Mouse (Mus musculus): Measurements from ENCODE around the gene Grap2. TPM values are rescaled to one million over a fixed set of nuclear protein-coding genes. Genes with fewer than 3 reads are reported as not detected.

The Grap2 gene
- total and polyA plus RNA-seq, 2 experiments from 2014 or later = not detected

- DNase-seq (no peak), ATAC-seq (no peak)
- Histone ChIP-seq H3K27me3 (ENCODE audit: insufficient read depth, low read length) (no peaks in the 10 kb centered on the region), H3K4me3 (ENCODE audit: low read depth, low read length) (no peak overlapping the region), H3K4me2 (ENCODE audit: low read depth) (no peak overlapping the region), H3K4me1 (ENCODE audit: insufficient read depth) (no peaks in the 10 kb centered on the region), H3K27ac (ENCODE audit: low read depth, low read length) (no peak overlapping the region), H3K9me3 (ENCODE audit: low read length) (no peaks in the 10 kb centered on the region), H3K36me3 (ENCODE audit: insufficient read depth) (no peaks in the 10 kb centered on the region), H3K9ac (no peak overlapping the region)
- 76% methylated on average over 20 of the region's 20 CpGs for WGBS
- TF ChIP-seq CTCF (IDR thresholded peaks at IDR 0.05; ENCODE audit: low read depth) = no peak
Measured at GRCm38 (mm10) chr15:80582581-80583495, 10.4 kb downstream of the Grap2 start.

- Histone ChIP-seq H3K27ac (ENCODE audit: low read depth, low read length) (no peak overlapping the region), H3K4me3 (ENCODE audit: low read depth, low read length) (no peak overlapping the region), H3K9ac (no peak overlapping the region), H3K27me3 (ENCODE audit: insufficient read depth, low read length) (no peaks in the 10 kb centered on the region), H3K9me3 (ENCODE audit: low read length) (no peaks in the 10 kb centered on the region), H3K4me2 (ENCODE audit: low read depth) (no peak overlapping the region), H3K36me3 (ENCODE audit: insufficient read depth) (no peaks in the 10 kb centered on the region), H3K4me1 (ENCODE audit: insufficient read depth) (no peaks in the 10 kb centered on the region)
- WGBS = 18% methylated on average over 4 of the region's 4 CpGs
- DNase-seq (no peak), ATAC-seq (no peak)
- no peak for TF ChIP-seq CTCF (IDR thresholded peaks at IDR 0.05; ENCODE audit: low read depth)
Measured at GRCm38 (mm10) chr15:80586296-80586695, 13.9 kb downstream of the Grap2 start.

- H3K36me3 ChIP-seq (ENCODE audit: insufficient read depth) = no peaks in the 10 kb centered on the region
- no peaks in the 10 kb centered on the region for H3K9me3 ChIP-seq (ENCODE audit: low read length)
- no peak overlapping the region for H3K27ac ChIP-seq (ENCODE audit: low read depth, low read length)
- H3K4me1 ChIP-seq (ENCODE audit: insufficient read depth) = no peaks in the 10 kb centered on the region
- WGBS = 92% methylated on average over 5 of the region's 5 CpGs
- H3K4me3 ChIP-seq (ENCODE audit: low read depth, low read length) = no peak overlapping the region
- H3K4me2 ChIP-seq (ENCODE audit: low read depth) = no peak overlapping the region
- no peaks in the 10 kb centered on the region for H3K27me3 ChIP-seq (ENCODE audit: insufficient read depth, low read length)
- no peak for TF ChIP-seq CTCF (IDR thresholded peaks at IDR 0.05; ENCODE audit: low read depth)
- DNase-seq (no peak), ATAC-seq (no peak)
- no peak overlapping the region for H3K9ac ChIP-seq
Measured at GRCm38 (mm10) chr15:80590641-80591040, 18.2 kb downstream of the Grap2 start.

GRCm38 (mm10) chr15:80592737-80593136, 20.3 kb downstream of the Grap2 start:
- WGBS = 81% methylated on average over 6 of the region's 6 CpGs
- no peaks in the 10 kb centered on the region for H3K9me3 ChIP-seq (ENCODE audit: low read length)
- no peaks in the 10 kb centered on the region for H3K36me3 ChIP-seq (ENCODE audit: insufficient read depth)
- no peaks in the 10 kb centered on the region for H3K4me1 ChIP-seq (ENCODE audit: insufficient read depth)
- H3K27me3 ChIP-seq (ENCODE audit: insufficient read depth, low read length) = no peaks in the 10 kb centered on the region
- no peak overlapping the region for H3K4me3 ChIP-seq (ENCODE audit: low read depth, low read length)
- DNase-seq (no peak), ATAC-seq (no peak)
- no peak overlapping the region for H3K27ac ChIP-seq (ENCODE audit: low read depth, low read length)
- H3K4me2 ChIP-seq (ENCODE audit: low read depth) = no peak overlapping the region
- no peak for TF ChIP-seq CTCF (IDR thresholded peaks at IDR 0.05; ENCODE audit: low read depth)
- no peak overlapping the region for H3K9ac ChIP-seq

GRCm38 (mm10) chr15:80593877-80594276, 21.5 kb downstream of the Grap2 start:
- Histone ChIP-seq H3K27ac (ENCODE audit: low read depth, low read length) (no peak overlapping the region), H3K27me3 (ENCODE audit: insufficient read depth, low read length) (no peaks in the 10 kb centered on the region), H3K4me3 (ENCODE audit: low read depth, low read length) (no peak overlapping the region), H3K4me1 (ENCODE audit: insufficient read depth) (no peaks in the 10 kb centered on the region), H3K9ac (no peak overlapping the region), H3K9me3 (ENCODE audit: low read length) (no peaks in the 10 kb centered on the region), H3K36me3 (ENCODE audit: insufficient read depth) (no peaks in the 10 kb centered on the region), H3K4me2 (ENCODE audit: low read depth) (no peak overlapping the region)
- 72% methylated on average over 5 of the region's 5 CpGs for WGBS
- DNase-seq (no peak), ATAC-seq (no peak)
- TF ChIP-seq CTCF (IDR thresholded peaks at IDR 0.05; ENCODE audit: low read depth) = no peak

GRCm38 (mm10) chr15:80598750-80599149, 26.4 kb downstream of the Grap2 start:
- Histone ChIP-seq H3K4me3 (ENCODE audit: low read depth, low read length) (no peak overlapping the region), H3K4me1 (ENCODE audit: insufficient read depth) (no peaks in the 10 kb centered on the region), H3K36me3 (ENCODE audit: insufficient read depth) (no peaks in the 10 kb centered on the region), H3K27me3 (ENCODE audit: insufficient read depth, low read length) (no peaks in the 10 kb centered on the region), H3K4me2 (ENCODE audit: low read depth) (no peak overlapping the region), H3K27ac (ENCODE audit: low read depth, low read length) (no peak overlapping the region), H3K9me3 (ENCODE audit: low read length) (no peaks in the 10 kb centered on the region), H3K9ac (no peak overlapping the region)
- TF ChIP-seq CTCF (IDR thresholded peaks at IDR 0.05; ENCODE audit: low read depth) = no peak
- ATAC-seq = no peak
- 66% methylated on average over 12 of the region's 12 CpGs for WGBS
- no peak for DNase-seq

- Histone ChIP-seq H3K27me3 (ENCODE audit: insufficient read depth, low read length) (no peaks in the 10 kb centered on the region), H3K27ac (ENCODE audit: low read depth, low read length) (no peak overlapping the region), H3K36me3 (ENCODE audit: insufficient read depth) (no peaks in the 10 kb centered on the region), H3K4me2 (ENCODE audit: low read depth) (no peak overlapping the region), H3K9ac (no peak overlapping the region), H3K9me3 (ENCODE audit: low read length) (no peaks in the 10 kb centered on the region), H3K4me1 (ENCODE audit: insufficient read depth) (no peaks in the 10 kb centered on the region), H3K4me3 (ENCODE audit: low read depth, low read length) (no peak overlapping the region)
- ATAC-seq (no peak), DNase-seq (no peak)
- TF ChIP-seq CTCF (IDR thresholded peaks at IDR 0.05; ENCODE audit: low read depth) = no peak
- 59% methylated on average over 16 of the region's 16 CpGs for WGBS
Measured at GRCm38 (mm10) chr15:80599213-80599750, 26.9 kb downstream of the Grap2 start.
